Mouse (Mus musculus) ovary, postnatal 14 days (tissue): ENCODE measurements around the gene Tsc22d1.

ENCODE experiments used
- DNase-seq: peaks from one replicate; pipeline ENCODE4 v3.0.0; 2022; ENCODE audit warnings: low spot score

Tsc22d1 gene

DNA sequence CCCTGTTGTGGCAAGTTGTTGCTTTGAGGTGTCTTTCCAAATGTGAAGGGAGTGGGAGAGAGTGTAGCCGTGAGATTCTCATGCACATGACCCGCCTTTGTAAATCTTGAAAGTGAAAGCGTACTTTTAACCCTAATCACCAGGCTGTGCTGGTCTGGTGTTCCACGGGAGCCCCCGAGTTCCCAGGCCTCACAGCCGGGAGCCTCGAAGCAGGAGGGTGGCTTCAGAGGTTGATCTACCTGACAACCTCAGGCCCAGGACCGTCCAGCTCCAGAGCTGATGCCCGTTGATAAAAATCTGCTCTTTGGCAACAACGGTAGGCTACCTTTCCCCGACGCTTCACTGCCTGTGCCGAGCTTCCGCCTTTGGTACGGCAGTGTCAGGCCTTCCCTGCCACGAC is 72.8 kb downstream of the Tsc22d1 start:
- DNase-seq = no peak

DNA sequence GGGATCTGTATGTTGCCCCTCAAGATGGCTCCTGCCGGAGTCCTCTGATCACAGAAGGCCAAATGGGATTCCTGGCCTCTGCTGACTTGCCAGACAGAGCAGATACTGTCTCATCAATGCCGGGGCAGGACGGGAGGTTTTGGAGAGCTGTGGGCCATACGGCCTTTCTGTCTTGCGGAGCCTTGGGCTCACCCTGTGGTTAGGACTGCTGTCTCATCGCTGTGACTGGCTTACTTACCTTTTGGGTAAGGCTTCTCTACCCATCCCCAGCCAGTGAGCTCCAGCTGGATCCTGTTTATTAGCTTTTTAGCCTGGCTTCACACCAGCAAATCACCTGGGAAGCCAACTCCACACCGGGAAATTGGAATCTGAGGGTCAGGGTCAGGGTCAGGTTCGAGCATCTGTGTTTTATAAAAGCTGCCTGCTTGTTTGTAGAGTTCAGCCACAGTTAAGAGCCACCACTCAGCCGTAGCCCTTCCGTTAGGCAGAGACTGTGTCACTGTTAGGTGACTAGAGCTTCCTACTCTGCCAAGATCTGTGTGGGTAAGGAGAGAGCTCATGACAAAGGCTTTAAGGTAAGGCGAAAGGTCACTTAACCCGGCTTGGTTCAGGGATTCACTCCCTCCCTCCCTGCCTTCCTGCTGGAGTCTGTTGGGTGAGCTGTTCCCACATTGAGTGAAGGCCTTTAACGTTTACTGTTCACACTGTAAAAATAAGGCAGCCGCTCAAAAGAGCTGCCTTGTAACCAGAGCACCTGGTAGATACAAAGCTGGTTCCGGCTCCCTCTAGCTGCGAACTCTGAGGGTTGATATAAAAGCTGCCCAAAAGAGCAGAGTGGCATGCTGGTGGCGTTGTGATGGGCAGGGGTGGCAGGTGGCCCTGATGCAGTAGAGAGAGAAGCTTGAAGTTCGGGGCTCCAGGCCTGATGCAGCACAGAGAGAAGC is 73.6 kb downstream of the Tsc22d1 start:
- no peak for DNase-seq

DNA sequence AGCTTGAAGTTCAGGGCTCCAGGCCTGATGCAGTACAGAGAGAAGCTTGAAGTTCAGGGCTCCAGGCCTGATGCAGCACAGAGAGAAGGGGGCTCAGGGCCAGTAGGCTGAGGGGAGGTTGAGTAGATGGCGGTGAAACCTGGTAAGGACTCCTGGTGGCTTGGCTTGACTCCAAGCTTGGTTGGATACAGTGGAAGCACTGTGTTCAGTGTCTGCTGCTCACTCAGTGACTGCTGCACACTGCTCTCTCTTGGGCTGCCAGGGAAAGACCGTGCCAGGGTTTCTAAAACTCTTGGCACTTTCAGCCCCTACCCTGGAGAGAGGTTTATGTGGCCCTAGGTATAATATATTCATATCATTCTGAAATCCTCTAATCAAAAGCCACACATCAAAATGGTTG is 74.4 kb downstream of the Tsc22d1 start:
- DNase-seq = no peak

DNA sequence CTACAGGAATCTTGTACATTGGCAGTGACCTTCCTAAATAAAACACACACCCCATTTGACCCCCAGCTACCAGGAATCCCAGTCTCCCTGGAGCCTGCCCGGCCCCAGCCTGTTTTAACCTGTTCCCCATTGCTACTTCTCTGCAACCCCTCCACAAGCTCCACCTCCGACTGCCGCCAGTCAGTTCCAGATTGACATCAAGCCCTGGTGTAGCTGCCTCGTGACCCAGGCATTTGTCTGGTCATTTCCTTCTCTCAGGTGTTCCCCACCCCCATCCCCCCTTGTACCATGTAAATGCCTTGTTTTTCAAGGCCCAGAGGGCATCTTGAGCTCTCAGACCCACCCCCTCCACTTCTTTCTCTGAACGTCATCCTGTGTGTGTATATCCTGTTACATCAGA is 80.3 kb downstream of the Tsc22d1 start:
- DNase-seq = no peak

DNA sequence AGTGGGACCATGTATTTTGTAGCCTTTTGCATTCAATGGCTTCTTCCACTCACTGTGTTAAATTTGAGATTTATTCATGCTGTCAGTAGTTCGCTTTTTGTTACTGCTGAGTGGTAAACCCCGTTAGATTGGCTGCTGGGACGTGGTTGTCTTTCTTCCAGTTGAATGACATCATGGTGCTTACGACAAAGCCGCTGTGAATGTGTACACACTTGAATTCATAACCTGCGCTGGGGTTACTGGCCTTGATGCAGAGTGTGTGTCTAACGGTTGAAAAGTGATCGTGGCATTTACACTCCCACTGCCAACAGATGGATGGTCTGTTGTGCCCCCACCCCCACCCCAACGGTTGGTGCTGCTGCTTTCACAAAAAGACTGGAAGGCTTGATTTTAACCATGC is 82.4 kb downstream of the Tsc22d1 start:
- DNase-seq = no peak

DNA sequence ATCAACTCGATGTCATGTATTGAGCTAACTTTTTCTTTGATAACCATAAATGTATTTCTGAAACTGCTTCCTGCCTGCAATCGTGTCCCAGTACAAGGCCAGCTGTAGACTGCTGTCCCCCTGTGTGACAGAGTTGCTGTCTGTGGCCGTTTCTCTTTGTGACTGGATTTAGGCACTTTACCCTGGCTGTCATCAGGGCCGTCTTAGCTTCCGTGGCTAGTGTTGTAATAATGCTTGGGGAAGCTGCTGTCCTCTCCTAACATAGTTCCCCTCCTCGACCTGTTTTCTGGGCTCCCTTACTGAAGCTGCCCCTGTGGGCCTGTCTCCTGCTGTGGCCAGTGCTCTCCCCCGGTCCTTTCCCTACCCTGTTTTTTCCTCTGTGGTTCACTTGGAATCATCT is 83.4 kb downstream of the Tsc22d1 start:
- DNase-seq = no peak

DNA sequence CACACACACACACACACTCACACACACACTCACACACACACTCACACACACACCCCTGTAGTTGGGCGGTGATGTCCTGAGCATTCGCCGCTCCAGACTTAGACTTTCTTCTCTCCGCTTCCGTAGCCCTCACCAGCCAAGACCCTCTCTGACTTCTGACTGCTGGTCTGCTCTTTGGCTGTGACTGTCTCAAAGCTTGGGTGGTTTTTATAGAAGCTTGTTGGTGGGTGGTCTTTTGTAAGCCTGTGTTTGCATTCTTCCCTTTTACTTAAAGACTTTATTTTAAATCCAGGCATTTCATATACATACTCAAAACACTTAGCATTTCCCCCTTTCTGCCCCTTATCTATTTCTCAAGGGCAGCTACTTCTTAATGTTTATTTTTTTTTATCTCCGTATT is 84.7 kb downstream of the Tsc22d1 start:
- DNase-seq = no peak

DNA sequence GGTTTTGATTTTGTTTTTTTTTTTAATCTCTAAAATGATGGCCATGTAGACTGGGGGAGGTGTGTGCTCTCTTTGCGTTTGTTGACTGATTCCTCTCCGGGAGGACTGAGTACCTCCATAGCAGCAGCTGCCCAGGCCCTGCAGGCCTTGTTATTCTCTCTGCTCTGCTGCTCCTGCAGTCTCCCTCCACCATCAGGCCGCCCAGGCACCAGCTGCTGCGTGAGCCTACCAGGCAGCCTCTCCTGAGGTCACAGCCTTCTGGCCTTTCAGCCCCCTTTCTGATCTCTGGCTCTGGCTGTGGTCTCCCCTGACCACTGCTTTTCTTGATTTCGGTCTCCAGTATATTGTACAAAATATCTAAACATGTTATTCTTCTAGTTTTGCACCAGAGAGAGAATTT is 85.3 kb downstream of the Tsc22d1 start:
- DNase-seq = no peak

DNA sequence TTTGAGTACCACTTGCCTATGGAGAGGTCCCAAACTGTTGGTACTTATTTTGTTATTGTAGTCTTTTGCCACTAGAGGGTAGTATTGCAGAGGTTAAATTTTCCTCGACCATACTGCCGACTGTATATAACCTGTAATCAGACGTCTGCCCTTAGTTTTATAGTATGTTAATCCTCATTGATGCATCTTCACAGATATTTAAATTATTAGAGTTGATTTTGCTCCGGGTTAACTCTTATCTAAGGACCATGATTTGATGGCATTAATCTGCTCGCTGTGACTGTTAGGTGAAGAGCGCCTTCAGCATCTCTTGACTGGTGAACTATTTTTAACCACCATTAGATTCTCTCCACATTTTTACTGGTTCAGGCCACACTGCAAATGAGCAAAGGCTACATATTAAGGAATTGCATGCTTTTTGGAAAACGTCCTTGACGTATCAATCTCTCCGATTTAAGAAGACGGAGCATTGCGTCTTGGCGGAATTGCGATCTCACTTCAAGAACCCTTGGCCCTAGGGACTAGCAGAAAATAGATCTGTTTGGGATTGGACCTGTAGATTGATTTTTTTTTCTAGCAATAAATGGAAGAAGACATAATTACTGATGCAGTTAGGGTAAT is 88.6 kb downstream of the Tsc22d1 start:
- no peak for DNase-seq

DNA sequence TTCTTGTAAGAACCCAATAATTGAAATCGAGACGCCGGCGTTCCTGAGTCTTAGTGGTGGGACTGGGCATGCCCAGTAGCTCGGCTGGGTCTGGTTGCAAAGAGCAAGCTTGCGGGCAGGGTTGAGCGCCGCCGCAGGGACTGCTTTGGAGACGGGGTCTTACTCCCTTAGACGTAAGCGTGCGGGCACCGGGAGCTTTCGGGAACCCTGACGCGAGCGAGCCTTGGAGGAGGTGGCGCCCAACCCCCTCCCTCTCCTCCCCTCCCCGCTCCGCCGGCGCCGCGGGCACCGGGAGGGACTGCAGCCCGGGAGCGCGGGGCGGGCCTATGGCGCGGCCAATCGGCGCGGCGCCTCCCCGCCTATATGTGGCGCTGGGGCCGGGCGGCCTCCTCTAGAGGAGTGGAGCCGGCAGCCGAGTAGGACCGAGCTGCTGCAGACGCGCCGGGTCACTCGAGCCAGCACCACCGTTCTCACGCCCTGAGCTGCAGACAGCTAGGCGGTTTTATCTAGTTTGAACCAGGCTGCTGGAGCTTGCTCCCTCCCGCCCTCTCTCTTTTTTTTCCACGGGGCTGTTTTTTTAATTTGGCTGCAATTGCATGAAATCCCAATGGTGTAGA is 89.5 kb downstream of the Tsc22d1 start:
- peak; percentile 97 for DNase-seq

DNA sequence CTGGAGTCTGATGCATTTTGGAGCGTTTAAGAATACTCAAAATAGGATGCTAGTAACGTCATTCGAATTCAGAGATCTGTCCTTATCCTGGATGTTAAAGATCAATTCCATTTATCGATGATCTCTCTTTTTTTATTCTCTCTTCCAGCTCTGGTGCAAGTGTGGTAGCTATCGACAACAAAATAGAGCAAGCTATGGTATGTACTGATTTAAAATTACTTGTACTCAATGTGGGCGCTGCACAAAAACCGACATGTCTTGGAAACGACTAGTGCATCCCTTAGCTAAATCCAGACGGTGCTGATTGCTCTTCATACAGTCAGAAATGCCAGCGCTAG is 90.3 kb downstream of the Tsc22d1 start:
- no peak for DNase-seq

DNA sequence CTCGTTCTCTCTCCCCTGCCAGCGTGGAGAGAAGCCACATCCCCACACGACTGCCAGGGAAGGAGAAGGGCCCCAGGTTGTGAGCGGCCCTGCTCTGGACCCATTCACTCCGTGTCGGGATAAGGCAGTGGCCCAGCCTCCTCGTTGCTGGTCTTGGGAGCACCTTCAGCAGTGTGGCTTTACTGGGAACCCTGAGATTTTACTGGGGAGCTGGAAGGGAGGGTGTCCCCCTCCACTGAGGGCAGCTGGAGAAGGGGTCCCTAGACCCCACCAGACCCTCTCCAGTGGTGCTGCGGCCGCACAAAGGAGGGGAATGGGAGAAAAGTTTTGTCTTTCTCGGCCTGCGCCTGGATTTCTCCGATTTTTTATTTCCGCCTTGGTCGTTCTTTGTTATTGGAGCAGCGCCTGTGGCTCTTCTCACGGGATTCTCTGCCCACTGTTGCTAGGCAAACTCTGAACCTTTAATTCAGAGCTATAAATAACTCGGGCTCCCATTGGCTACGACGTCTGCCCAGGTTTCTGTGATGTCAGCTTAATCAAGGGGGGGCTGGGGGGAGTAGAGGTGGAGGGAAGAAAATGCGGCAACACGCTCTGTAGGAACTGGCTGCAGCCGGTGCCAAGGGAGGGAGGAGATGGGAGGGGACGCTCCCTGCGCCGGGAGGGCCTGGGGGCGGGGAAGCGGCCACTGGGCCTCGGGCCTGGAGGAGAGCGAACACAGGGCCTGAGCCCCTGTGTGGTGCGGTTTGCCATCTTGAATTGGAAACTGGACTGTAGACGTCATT is 90.9 kb downstream of the Tsc22d1 start:
- peak; percentile 81 for DNase-seq

DNA sequence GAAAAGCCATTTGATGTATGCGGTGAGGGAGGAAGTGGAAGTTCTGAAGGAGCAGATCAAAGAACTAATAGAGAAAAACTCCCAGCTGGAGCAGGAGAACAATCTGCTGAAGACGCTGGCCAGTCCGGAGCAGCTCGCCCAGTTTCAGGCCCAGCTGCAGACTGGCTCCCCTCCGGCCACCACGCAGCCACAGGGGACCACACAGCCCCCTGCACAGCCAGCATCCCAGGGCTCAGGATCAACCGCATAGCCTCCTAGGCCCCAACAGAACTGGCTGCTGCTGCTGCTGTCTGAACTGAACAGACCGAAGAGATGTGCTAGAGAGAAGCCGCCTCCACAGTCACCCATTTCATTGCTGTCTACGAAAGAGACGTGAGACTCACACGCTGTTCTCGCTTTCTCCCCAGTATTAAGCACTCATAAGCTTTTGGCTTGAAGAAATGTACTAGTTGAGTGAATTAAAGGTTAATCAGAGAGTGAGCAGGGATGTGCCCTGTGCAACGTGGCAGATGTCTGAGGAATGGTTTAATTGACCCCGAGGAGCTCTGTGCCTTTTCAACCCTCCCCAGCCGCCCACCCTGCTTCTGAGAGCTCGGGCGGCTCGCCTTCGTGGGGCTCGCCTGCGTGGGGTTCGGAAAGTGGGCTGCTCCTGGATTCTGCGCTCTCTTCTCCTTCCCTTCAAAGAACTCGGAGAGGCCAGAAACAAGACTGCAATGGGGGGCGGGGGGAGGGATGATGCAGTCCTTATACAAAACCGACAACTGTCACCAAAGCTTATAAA is 91.9 kb downstream of the Tsc22d1 start:
- no peak for DNase-seq

DNA sequence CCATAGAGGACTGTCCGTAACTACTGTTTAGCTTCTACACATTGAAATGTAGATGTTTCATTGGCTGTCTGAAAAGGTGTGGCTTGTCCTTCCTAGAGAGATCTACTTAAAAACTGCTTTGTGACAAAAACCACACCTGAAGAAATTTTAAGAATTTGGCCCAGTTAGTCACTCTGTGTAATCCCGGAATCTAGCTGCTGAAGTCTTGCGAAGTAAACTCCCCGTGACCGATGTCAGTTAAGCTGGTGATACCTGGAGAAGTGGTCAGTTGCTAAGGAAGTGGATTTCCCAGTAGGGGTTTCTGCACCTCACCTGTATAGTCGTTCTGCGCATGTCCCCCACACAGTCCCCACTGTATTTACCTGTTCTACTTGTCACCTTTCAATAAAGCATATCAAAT is 92.6 kb downstream of the Tsc22d1 start:
- no peak for DNase-seq

DNA sequence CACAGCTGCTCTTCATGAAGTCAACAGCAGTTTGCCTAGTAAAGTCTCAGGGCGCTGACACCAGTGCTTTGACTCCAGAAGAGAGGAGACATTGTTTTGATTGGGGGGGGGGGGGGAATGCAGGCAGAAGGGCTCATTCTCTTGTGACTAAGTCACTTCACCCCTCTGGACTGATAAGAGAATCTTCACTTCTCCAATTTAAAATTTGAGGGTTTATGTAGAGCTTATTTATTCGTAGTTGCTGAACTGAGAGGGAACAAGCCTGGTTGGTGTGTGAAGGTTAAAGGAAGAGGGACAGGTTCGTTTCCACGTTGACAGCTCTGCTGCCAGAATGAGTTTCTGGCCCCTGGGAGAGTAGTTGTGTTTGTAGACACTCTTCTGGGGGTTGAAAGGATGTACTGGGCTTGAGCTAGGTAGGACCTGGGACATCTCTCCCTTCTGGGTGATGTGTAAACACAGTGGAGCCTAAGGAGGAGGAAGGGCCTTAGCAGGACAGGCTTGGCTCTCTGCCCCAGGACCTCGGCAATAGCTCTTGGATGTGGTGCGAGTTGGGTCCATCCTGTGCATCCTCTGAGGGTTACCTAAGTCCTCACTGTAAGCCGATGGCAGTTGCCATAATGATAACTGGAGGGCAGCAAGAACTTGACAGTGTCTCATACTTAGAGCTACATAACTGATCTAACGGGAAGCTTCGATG is 93.2 kb downstream of the Tsc22d1 start:
- DNase-seq = no peak

DNA sequence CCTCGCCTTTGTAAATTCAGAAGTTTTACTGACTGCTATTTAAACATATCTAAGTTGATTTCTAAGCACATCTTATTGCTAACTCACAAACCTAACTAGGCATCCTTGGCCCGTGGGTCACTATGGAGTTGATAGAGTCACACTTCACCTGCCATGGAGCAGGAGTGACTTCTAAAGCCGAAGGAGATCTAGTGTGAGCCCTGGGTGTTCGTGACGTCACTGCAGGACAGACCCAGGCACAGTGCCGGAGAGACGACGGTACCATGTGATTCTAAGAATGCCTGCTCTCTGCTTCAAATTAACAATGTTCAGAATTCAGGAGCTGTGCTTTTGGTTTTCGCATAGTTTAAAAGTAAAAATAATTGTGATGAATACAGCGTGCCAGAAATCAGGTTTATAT is 93.9 kb downstream of the Tsc22d1 start:
- DNase-seq = no peak

DNA sequence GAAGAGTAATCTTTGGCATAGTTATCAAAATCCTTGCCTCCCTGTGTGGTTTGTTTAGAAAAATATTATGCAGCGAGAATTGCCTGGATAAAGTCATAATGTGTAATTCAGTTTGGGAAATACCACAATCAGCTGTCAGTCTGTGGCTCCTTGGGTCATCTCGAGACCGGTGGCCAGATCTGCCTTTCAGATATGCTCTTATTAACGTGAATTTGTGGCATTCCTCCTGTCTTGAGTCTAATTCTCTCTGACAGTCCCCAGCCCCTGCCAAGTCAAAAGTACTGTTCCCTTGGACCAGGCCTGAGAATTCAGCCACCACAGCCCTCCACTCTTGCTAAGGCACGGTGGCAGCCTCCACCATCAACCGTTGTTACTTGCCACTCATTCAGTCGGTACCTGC is 97.2 kb downstream of the Tsc22d1 start:
- DNase-seq = no peak

DNA sequence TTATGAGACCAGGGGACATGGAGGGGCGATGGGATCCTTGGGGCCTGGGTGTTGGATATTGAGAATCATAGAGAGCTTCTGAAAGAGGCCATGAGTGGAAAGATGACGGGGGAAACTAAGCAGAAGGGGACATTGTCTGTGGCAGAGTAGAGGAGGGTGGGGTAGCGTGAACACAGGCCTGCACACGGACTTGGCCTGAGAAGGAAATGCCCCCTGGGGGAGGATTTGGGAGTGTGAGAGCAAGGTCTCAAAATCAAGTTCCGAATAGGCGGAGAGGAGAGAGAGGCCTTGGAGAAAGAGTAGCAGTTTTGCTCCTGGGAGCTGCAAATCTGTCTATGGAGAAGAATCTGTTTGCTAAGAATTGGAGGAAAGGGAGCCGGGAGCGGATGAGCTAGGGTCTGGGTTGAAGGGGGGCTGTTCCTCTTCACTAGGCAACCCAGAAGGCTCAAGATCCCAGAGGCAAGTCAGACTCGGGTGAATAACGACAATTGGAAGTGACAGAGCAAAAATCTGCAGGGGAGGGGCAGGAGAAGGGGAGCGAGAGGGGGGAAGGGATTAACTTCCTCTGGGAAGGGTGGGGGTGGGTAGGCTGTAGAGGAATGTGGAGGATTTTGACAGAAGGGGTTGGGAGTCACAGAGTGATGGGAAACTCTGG is 98.8 kb downstream of the Tsc22d1 start:
- DNase-seq = no peak

DNA sequence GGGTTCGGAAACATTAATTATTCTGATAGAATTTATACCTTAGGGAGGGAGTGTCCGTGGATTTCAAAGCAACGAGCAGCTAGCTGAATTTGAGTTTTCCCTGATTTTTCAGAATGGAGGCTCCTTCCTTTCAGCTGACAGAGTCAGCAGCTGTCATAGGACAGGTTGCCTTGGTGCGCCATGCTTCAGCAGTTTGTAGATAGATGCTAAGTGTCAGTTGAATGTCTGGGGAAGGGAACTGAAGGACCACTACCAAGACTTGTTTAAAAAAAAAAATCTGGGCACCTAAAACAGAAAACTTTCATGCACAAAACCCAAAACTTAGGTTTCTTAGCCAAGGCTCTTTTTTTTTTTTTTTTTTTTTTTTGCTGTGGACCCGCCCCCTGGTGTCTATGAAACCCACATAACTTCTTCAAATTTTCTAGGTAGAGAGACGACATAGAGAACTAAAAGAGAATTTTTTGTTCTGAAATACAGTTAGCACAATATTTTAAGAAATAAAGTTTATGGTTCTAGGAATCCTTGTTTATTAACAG is 99.4 kb downstream of the Tsc22d1 start:
- DNase-seq = no peak

DNA sequence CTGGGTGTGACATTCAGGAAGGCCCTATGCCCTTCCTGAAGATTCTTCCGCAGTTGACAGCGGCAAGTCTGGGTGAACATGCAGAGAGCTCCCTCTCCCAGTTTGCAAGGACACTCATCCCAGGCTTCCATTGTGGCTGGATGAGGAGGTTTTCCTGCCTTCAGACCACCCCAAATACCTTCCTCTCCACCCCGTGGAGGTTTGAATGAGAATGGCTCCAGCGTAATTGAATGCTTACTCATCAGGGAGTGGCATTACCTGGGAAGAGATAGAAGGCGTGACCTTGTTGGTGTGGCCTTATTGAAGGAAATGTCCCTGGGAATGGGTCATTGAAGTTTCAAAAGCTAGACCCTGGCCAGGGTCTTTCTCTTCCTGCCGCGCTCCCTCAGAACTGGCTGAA is 100.9 kb downstream of the Tsc22d1 start:
- DNase-seq = no peak
